Mouse (Mus musculus) induced T-regulatory cell, adult 2 months (primary cell): ENCODE measurements at regions not wholly inside any gene's neighbourhood (a gene's known extent, or its start where the extent isn't known, plus 50 kb on each side); places are given as distances from the start of the nearest gene placed in this dataset.
A peak's percentile ranks its signal among the peaks of the same experiment; 100 is the strongest.

Source experiments
- DNase-seq: peaks from one replicate; pipeline ENCODE4 v3.0.0-alpha.2; 2012; ENCODE audit warnings: low read depth

DNA sequence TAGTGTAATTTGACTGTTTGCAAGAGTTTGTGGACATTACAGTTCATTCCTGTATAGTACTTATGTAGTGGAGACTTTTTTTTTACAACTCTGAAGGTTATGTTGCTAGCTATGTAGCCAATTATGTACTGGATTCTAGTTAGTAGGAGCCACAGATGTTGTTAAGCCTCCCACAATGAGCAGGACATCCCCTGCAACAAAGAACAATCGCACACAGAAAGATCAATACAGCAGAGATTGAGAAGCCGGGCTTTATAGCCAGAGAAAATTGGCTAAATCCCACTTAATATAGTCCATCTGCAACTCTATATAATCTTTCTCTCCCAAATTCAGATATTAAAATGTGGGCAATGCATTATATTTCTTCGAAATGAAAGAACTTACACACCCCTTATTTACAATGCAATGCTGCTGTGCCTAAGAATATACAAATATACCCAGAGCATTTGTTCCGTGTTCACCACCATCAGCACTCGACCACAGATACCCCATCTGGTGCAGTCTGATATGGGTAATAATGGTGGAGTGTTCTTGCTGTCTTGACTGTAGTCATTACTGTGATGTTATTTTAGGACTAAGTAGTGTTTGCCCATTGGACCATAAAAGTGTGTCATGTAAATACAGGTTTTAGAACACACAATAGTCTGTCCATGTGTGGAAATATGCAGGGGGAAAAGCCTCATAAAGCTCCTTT, 1351.9 kb upstream of the Zeb2 start:
- DNase-seq = no peak

DNA sequence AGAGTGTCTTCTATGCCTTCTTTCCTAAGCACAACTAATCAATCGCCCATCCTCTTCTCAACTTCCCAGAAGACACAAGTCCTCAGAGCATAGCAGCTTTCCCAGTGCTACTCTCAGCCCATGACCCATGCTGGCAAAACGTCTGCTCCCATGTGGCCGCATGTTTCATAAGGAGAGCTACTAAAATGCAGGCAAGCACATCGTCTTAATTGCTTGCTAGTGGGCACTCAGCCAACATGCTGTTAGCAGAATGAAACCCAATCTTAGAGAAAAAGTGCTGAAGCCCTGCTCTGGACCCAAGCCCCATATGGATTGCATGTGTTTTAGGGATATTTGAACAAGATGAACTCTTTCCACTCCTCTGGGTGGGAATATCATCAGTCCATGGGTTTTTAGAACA, 1348.2 kb upstream of the Zeb2 start:
- DNase-seq = no peak

DNA sequence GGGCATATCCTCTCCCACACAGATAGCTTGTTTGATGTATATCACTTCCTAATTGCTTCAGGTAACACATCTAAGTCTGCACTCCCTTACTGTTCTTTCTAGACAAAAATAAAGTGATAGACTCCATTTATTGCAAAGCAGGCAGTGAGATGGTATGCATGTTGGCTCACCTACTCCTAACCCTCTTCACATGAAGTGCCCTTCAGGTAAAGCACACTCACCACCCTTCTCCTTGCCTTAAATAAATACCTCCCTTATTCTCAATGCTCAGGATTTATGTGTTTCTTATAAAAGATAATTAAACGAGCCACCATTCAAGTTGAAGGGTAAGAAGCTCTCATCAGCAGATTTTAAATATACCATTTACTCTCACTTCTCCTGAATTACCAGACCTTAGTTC, 1347.7 kb upstream of the Zeb2 start:
- no peak for DNase-seq

DNA sequence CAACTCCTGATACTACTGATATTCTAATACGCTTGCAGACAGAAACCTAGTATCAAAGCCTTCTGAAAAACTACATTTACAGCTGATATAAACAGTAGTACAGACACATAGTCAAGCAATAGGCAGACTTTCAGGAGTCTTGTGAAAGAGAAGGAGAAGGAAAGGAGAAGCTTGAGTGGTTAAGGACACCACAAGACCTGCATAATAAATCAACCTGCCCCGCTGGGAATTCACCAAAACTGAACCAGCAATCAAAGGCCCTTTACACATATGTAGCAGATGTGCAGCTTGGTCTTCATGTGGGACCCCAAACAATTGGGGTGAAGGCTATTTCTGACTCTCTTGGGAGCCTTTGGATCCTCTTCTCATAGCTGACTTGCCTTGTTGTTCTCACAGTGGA, 1345.5 kb upstream of the Zeb2 start:
- no peak for DNase-seq

DNA sequence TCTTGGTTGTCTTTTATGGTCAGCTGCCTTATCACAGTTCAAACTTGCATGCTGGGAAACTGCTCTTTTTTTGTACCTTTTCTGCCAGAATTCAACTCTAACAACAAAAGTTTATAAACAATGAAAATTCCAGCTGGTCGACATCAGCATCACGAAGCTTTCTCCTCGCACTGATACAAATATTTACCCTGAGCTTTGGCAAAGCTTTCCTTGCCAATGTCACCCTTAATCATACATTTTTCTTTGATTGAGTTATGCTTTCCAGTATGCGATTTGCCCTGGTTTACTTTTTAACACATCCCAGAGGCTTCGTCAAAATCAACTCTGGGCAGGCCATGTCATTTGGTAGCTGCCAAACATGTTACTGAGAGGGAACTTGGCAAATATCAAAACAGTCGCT, 1333.5 kb upstream of the Zeb2 start:
- no peak for DNase-seq

DNA sequence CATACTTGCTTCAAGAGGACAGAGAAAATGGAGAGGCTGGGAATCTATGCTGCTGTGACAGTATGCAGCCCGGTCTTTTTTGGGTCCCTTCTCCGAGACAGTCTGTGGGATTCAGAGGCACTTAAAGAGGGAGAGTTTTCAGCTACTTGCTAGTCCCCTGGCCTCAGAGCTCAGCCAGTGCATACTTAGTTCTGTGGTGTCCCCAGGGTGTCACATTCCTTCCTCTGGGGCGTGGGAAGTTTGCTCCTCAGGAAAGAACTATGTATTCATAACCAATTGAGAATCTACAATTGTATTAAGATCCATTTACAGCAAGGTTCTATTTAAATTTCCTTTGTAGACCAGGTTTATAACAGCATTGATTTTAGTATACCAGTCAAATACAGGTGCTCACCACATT, 1328.1 kb upstream of the Zeb2 start:
- DNase-seq = no peak

DNA sequence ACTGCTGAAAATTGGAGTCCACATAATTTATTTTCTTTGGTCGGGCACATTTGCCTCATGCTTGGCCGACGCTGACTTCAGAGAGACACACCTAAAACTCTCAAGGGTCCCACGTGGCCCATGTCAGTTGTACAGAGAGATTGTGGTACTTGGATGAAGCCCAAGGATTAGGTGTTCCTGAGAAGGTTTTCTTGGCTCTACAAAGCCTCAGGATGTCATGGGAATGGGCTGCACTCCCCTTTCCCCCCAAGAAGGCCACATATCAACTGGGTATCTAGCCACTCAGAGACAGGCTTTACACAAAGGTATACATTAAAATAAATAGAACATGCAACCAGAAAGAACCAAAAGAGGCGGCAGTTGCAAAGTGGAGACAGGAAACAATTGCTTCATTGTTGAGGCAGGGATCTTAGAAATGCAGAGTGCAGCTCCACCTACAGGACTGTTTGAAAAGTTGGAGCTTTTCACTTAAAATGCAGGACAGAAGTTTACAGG, 1326.5 kb upstream of the Zeb2 start:
- DNase-seq = peak; percentile 38

DNA sequence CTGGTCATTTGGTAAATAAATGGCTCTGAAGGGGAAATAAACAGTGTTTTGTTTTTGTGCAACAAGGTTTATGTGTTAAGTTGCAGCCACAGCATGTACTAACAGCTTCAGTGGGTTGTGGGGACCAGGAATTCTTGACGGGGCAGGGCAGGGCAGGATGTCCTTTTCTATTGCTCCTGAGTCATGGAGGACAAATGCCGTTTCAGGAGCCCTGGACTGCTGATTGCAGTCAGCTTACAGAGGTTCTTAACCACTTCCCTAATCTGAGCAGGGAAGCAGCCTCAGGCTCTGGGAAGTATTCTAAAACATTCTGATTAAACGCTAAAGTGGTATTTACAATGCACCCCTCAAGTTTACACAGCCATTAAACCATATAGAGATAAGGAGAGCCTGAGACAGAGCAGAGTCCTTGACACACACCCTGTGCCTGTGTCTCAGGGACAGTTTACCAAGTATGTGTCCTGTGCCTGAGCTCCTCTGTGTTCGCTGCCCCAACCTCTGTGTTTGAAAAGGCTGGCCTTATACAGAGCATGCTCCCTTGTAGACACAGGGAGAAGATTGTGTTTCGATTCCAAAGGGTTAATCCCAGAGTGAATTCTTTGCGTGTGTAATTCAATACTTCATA, 1326.0 kb upstream of the Zeb2 start:
- DNase-seq = no peak

DNA sequence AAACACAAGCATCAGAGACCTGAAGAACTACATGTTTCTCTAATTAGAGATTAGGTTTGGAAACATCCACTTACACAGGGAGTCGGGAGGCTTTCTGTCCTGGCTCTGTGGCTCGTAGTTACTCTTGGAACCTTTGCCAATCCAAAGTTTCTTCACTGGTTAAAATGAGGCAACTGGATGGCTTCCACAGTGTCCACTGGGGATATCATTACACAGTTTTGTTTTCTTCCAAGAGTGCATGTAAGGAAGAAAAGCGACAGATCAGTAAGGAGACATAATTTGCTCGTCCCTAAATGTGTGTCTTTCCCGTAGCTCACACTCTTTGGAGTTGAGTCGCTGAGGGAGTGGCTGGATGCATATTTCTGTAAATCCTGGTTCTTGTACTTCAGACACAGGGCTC, 1325.4 kb upstream of the Zeb2 start:
- DNase-seq = no peak

DNA sequence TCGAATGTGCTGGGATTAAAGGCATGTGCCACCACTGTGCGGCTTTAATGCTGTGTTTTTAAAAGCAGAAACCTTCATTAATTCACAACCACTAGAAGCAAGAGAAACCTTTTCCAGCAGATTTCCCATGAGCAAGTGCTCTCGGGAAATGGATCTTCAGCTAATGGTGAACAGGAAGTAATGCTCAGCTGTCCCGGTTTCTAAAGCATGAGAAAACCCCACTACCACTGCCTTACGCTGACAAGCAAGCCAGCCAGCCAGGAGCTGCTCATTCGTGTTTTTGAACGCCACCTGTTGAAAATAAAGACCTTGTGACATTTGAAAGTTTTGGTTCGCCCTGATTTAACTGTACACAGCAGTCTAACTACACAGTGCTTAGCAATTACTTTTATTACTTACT, 1324.7 kb upstream of the Zeb2 start:
- no peak for DNase-seq

DNA sequence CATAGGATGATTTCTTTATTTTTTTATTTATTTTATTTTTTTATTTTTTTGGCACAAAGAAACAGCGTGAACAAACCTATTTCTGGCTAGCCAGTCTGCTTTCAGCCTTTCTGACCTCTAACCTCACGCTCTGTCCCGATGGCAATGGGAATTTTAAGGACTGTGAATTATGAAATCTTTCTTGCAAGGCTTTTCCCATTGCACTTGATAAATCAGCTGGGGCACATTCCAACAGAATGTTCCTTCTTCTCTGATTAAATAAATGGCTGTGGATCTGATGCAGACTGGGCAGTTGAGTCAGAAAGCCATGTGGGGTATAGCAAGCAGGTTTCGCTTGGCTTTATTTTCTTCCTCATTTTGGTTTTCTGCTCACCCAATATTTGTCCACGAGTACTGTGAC, 1324.2 kb upstream of the Zeb2 start:
- no peak for DNase-seq

DNA sequence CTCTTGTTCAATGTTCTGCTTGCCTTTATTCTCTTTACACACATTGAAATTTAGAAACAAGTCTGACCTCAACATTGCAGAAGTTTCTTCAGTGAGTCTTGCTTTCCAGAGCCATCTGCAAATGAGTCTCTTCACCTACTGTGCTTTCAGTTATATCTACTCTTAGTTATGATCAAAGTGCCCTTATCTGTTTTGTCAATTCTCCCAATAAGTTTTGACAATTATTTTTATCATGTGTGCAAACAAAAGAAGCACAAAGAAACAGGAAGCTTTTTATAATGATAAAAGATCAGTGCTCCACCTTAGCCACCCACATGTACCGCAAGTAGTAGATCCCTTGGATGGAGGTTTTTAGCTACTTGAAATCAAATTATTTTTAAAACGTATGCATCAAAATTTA, 1322.8 kb upstream of the Zeb2 start:
- DNase-seq = no peak

DNA sequence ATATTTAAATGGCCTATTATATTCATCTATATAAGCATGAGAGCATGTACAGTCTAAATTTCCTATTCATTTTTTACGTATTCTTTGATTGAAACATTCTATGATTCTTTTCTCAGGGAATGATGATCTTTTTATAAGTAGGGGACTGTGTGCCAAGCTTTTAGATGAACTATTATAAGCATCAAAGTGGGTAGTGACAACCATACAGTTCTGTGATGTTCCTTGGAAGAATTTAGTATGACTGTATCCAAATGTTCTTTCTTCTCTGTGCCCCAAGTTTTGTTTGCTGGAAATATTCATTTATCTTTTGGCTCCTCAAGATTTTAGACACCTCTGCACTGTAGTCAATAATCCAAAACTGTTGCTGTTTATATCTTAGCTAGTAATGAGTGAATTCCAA, 1301.1 kb upstream of the Zeb2 start:
- DNase-seq = no peak

DNA sequence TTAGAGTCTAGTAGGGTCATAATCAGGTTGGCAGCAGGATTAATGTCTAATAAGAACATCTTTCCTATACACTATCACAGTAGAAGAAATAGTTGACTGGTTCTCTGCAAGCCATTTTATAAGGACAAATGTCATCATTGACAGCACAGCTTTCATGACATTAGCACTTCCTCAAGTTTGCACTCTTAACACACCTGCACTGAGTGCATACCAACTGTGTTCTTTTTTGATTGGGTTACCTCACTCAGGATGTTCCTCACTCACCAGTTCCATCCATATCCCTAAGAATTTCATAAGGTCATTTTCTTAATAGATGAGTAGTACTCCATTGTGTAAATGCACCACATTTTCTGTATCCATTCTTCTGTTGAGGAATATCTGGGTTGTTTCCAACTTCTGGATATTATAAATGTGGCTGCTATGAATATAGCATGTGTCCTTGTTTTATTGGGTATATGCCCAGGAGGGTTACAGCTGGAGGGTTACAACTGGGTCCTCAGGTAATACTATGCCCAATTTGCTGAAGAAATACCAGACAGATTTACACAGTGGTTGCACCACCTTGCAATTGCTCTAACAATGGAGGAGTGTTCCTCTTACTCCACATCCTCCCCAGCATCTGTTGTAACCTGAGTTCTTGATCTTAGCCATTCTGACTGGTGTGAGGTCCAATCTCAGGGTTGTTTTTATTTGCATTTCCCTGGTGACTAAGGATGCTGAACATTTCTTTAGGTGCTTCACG, 1285.3 kb upstream of the Zeb2 start:
- no peak for DNase-seq

DNA sequence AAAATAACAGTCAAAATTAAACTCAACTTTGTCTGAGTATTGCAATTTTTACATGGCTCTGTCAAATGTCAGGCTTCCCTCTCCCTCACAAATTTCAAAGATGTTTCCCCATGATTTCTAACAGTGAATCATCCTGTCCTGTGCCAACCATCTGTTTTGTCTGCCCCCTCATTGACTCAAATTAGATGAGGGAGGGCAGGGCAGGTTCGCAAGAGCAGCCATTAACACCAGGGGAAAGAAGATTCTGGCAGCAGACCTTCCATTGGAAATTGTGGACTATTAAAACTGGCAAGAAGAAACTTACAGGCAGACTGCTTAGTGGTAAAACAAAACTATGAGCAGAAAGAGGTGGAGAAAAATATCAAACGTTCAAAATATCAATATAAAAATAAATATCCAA, 1277.0 kb upstream of the Zeb2 start:
- no peak for DNase-seq

DNA sequence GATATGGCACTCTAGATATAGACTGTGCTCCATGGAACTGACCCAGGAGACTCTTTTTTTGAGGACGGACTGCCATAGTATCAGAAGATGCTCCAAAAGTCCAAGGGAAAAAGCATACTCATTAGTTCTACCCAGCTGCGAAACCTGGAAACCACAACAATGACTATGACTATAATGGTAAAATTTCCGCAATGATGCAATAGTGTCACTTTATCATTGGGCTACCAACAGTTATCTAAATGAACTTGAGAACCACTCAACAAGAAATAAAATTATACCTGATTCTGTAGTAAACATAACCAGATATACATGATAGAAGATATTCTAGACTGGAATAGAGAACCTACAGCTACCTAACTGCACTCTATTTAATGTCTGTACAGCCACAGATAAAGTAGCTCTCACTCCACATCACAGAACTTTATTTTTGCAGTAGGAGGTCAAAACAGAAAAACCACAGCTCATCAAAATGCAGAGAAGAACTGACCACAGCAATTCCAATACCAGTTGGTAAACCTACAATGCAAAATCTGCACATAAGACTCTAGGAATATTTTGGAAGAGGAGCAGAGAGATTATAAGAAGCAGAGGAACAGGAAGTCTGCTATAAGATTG, 1255.8 kb upstream of the Zeb2 start:
- peak; percentile 45 for DNase-seq

DNA sequence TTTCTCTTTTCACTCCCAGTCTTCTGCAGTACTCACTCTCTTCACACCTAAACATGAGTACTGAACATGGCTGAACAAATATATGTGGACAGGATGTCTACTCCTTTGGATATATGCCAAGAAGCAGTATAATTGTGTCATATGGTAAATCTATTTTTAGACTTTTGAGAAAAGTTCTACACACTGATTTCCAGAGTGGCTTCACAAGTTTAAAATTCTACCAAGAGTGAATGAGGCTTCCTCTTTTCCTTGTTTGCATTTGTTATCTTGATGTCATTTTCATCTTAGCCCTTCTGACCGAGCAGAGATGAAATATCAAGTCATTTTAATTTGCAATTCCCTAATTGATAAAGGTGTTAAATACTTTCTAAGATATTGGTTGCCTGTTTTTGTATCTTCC, 1254.6 kb upstream of the Zeb2 start:
- peak; percentile 9 for DNase-seq

DNA sequence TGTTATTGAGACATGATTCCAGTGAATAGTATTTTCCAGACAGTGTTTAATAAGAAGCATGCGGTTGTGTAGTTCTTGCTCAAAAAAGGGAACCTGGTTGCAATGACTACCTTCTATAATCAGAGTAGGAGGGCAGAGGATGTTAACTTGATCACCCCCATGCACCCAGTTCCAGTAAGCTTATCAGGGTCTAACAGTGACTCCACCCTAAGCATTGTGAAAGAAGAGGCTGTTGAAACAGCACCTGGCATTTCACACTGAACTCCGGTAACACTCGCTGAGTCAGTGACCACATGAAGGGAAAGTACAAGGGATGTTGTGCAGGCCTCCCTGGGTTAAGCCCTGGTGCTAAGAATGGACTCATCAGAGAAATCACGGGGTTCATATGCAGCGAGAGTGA, 1253.8 kb upstream of the Zeb2 start:
- peak; percentile 64 for DNase-seq

DNA sequence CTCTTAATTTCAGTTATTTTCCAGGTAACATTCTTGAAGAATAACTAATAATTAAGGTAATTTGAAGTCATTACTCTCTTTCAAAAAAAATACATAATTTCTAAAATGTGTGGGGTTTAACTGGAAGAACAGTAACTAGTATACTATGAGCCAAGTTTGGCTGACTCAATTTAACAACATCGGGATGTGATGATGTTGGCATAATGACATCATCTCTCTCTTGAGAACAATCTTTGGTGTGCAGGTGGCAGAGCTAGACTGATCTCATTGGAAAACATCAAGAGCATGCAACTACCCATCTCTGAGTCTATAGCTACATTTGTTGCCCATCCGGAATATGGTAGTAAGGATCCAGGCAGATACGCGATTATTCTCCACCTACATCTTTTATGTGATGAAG, 1251.7 kb upstream of the Zeb2 start:
- DNase-seq = no peak

DNA sequence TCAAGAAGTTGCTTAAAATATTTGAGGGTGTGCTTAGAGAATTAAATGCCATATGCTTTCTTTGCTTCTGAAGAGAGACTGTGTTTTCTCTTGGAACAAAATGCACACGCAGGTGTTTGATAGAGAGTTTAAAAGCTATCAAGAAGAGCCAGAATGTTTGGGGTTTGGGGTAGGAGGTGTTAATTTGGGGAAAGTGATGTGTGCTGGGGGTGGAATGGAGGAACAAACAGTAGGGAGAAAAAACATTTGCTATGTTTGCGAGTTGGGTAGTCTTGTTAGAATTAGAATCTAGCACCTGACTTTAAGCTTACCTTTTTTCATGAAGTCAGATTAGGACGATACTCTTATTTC, 1248.9 kb upstream of the Zeb2 start:
- DNase-seq = no peak

DNA sequence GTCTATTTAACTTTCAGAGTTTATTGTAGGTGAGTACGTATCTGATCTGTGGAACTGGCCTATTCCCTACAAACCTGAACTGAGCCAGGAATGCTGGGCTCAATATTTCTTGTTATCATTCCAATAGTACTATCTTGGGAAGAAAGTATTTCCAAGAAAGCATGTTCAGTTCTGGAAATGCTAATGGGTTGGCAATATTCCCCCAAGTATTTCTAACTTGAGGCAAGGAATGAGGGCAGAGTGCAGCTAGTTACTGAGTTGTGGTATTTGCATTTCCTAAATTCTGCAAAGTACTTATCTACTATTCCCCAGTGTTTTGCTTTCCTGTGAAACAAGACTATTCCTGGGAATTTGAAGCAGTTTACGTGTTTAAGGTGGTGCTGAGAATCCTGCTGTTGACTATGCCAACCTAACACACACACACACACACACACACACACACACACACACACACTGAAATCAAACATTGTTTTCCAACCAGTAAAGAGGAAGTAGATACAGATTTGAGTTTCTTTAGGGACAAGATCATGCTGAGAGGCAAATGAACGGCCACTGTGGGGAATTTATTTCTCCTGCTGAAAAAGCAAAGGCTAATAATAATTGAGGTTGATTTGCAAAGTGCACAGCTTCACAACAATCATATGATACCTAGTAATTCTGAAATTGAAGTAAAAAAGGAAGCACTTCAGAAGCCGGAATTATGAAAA, 1248.4 kb upstream of the Zeb2 start:
- DNase-seq = no peak

DNA sequence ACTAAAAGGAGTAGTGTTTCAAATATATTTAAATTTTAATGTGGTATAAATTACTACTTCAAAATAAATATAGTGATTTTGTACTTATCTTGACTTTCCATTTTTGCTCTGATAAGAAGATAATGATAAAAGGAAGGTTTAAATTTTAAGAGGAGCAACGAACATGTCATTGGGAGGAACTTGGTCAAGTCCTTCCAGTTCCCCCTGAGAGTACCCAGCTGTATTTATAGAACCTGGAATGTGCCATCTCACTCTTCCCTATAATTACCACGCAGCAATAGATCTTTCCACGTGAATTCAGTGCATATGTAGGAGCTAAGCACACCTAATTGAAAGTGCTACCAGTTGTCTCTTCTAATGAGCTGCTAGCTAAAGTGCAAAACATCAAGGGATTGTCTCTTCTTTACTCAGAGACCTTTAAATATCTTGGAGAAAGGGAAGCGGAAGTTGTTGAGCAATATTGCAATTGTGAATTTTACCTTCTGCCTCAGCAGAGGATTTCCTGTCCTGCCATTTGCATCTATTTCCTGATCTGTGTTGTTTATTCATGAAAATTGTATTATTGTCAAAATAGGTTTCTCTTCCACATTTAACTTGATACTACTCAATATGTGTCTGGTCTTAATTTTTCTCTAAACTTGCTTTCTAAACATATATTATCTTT, 1243.0 kb upstream of the Zeb2 start:
- DNase-seq = no peak
